Mouse (Mus musculus): ENCODE measurements around the gene Kirrel2. TPM values are rescaled to one million over a fixed set of nuclear protein-coding genes. Genes with fewer than 3 reads are reported as not detected.

The Kirrel2 gene
- polyA plus RNA-seq, 1 experiment from 2014 or later = 0.65 TPM

DNA sequence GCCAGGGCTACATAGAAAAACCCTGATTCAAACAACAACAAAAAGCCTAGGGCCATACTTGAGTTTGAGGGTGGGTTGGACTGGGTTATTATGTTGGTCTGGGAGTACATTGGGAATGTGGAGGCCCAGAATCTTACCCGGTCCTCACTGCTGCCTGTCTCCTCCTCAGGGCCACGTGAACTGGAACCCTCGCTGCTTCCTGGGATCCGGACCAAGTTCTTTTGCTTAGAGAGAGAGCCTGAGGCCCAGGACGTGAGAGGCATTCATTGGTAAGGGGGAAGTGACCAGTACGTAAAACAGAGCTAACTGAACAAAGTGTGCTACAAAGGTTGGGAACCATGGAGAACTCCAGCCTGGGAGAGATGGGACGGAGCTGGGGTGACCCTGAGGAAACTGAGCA lies 7.2 kb downstream of the Kirrel2 start:
- H3K9me3 ChIP-seq = 0 out of 2 replicates have a peak, but pooled peaks cover 8% of the 10 kb centered on the region
- no peak overlapping the region for H3K27ac ChIP-seq
- WGBS = 65% methylated on average over 7 of the region's 7 CpGs
- no peak for ATAC-seq (ENCODE audit: insufficient number of reproducible peaks, insufficient read depth, low FRiP score, low TSS enrichment, low read depth)
- H3K9ac ChIP-seq (replicated peaks) = no peak overlapping the region
- no peaks in the 10 kb centered on the region for H3K4me1 ChIP-seq (replicated peaks)
- no peak overlapping the region for H3K4me3 ChIP-seq (replicated peaks)
- no peak overlapping the region for H3K4me2 ChIP-seq
- no peaks in the 10 kb centered on the region for H3K36me3 ChIP-seq
- H3K27me3 ChIP-seq = peaks cover 85% of the 10 kb centered on the region

DNA sequence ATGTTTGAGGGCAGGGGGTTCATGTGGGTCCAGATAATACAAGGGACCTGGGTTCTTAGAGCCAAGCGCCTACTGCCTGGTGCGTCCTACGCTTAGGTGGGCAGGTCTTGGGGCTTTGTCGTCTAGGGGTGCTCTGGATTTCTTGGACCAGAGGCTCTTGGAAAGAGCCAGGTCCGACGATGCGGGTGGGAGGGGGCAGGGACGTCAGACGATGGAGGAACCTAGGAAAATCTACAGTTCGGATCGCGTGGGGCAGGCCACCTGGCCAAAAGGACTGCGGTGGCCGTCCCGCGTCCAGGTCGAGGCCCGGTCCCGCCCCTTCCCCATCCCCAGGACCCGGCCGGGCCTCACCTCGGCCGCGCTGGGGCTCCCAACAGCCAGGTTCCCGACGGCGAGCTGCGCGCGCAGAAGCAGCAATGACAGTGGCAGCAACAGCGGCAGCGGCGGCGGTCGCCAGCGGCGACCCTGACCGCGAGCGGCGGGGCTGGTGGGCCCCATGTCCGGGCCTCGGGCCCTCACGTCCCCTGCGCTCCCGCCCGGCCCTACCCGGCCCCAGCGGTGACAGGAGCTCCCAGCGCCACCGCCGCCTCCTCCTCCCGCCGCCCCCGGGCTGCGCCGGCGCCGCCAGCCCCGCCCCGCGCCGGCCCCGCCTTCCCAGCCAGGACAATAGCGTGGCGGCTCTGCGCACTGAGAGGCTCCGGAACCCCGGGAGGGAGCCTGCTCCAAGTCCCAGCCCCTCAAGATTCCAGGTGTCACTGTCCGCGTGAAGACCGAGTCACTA lies 12.3 kb downstream of the Kirrel2 start, which contains the start of gene Aplp1:
Gene Aplp1 (minus strand): TSS at position 565 of the 781 bp plus-strand sequence.
- WGBS = under 1% methylated on average over 50 of the region's 72 CpGs
- Histone ChIP-seq H3K36me3 (peaks cover 11% of the 10 kb centered on the region), H3K27me3 (peaks cover 79% of the 10 kb centered on the region), H3K27ac (0 out of 2 replicates have a peak within 1 kb of the TSS, but pooled peaks have one; percentile 4), H3K9me3 (0 out of 2 replicates have a peak, but pooled peaks cover 8% of the 10 kb centered on the region), H3K4me2 (peak within 1 kb of the TSS; percentile 80), H3K9ac (replicated peaks) (peak within 1 kb of the TSS; percentile 71), H3K4me3 (replicated peaks) (peak within 1 kb of the TSS; percentile 73), H3K4me1 (replicated peaks) (peaks cover 10% of the 10 kb centered on the region)
- peak; percentile 76; the same call in 1 of the 2 replicates for ATAC-seq (ENCODE audit: insufficient number of reproducible peaks, insufficient read depth, low FRiP score, low TSS enrichment, low read depth)

DNA sequence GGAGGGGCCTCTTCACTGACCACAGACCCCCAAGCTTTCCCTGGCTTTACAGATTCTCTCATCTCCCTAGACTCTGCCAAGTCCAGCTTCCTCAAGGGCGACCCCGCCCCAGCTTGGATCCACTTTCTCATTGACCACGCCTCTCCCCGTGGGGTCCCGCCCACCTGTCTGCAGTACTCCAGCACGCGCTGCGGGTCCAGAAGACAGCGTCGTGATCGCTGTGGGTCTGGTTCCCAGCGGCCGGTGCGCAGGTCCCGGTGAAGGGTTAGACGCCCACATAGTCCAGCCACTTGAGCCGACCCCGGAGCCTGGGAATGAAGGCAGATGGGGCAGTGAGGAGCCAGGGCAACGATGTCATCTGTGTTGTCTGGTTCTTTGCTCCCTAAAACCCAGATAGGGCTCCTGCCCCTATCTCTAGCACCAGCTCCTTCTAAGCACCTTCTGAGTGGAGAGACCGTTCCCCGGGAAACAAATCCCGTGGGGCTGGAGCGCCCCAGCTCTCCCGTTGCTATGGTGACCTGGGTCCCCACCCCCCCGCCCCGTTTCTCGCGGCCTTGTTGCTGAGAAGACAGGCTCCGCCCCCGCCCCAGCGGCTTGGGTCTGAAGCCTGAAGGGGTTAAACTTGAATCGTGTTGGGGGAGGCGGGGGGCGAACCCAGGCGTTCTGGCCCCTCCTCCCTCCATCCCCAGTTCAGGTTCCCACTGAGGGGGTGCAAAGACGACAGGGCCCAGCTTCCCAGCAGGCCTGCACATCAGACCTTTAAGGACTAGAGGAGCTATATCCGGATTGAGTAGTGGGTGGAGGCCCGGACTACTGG lies 13.1 kb downstream of the Kirrel2 start:
- Histone ChIP-seq H3K4me2 (peak overlapping the region; percentile 80), H3K27ac (no peak overlapping the region), H3K27me3 (peaks cover 79% of the 10 kb centered on the region), H3K36me3 (peaks cover 18% of the 10 kb centered on the region), H3K4me1 (replicated peaks) (peaks cover 10% of the 10 kb centered on the region), H3K4me3 (replicated peaks) (peak overlapping the region; percentile 73), H3K9ac (replicated peaks) (peak overlapping the region; percentile 71), H3K9me3 (0 out of 2 replicates have a peak, but pooled peaks cover 8% of the 10 kb centered on the region)
- ATAC-seq (ENCODE audit: insufficient number of reproducible peaks, insufficient read depth, low FRiP score, low TSS enrichment, low read depth) = peak; percentile 10; the same call in 1 of the 2 replicates
- WGBS = under 1% methylated on average over 38 of the region's 38 CpGs

DNA sequence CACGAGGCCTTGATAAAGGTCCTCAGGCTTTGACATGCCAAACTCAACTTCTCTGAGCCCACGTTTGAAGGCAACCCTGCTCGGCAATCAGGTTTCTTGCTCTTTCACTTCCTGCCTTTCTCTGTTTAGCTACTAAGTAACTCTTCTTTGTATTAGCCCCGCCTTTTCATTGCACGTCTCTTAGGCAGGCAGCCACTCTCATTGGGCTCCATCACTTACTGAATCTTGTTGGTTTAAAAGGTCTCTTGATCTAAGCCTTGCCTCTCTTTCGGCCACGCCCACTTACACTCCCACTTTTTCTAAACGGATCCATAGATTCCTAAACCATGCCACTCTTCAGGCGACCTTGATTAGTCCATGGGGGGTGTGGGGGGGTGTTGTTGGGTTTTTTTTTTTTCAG lies 13.8 kb downstream of the Kirrel2 start:
- Histone ChIP-seq H3K9me3 (0 out of 2 replicates have a peak, but pooled peaks cover 8% of the 10 kb centered on the region), H3K27ac (no peak overlapping the region), H3K9ac (replicated peaks) (no peak overlapping the region), H3K4me1 (replicated peaks) (peaks cover 10% of the 10 kb centered on the region), H3K27me3 (peaks cover 75% of the 10 kb centered on the region), H3K36me3 (peaks cover 18% of the 10 kb centered on the region), H3K4me2 (peak overlapping the region; percentile 80), H3K4me3 (replicated peaks) (no peak overlapping the region)
- ATAC-seq (ENCODE audit: insufficient number of reproducible peaks, insufficient read depth, low FRiP score, low TSS enrichment, low read depth) = no peak
- WGBS = 22% methylated on average over 9 of the region's 9 CpGs

- no peak for ATAC-seq (ENCODE audit: insufficient number of reproducible peaks, insufficient read depth, low FRiP score, low TSS enrichment, low read depth)
- H3K9ac ChIP-seq (replicated peaks) = no peak overlapping the region
- peaks cover 10% of the 10 kb centered on the region for H3K4me1 ChIP-seq (replicated peaks)
- H3K27me3 ChIP-seq = peaks cover 77% of the 10 kb centered on the region
- H3K9me3 ChIP-seq = no peaks in the 10 kb centered on the region
- no peak overlapping the region for H3K4me3 ChIP-seq (replicated peaks)
- WGBS = 20% methylated on average over 4 of the region's 5 CpGs
- no peak overlapping the region for H3K27ac ChIP-seq
- H3K4me2 ChIP-seq = no peak overlapping the region
- peaks cover 32% of the 10 kb centered on the region for H3K36me3 ChIP-seq
Observed at GRCm38 (mm10) chr7:30440697-30441096, 16.8 kb downstream of the Kirrel2 start.

DNA sequence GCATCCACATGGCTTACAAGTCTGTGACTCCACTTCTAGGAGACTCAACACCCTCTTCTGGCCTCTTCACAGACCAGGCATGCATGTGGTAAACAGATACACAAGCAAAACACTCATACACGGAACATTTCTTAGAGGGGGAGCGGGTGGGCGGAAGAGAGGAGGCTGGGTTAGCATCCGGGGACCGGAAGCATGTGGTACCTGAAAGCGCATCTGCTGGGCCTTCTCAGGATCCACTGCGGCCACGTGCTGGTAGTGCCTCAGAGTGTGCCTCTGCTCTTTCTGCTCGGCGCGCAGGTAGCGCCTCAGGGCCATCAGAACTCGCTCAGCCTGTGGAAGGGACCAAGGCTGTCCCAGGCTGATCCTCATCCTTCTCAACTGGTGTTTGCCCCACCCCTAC lies 17.8 kb downstream of the Kirrel2 start:
- WGBS = 64% methylated on average over 13 of the region's 13 CpGs
- H3K27me3 ChIP-seq = peaks cover 74% of the 10 kb centered on the region
- no peak for ATAC-seq (ENCODE audit: insufficient number of reproducible peaks, insufficient read depth, low FRiP score, low TSS enrichment, low read depth)

DNA sequence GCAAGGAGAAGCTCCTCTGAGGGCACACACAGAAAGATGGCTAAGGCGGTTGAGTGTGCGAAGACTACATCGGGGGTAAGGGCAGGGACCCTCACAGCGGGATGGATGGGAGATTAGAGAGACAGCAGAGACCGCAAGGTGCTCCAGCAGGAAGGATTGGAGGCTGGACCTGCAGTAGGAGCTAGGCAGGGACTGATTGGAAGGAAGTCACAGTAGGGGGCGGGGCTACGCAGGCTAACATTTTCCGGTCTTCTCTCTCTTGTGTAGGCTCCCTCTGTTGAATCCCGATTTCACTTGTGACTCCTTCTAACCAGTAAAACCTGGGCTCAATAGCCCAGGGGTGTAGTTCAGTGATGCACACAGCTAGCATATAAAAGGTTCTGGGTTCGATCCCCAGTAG lies 20.6 kb downstream of the Kirrel2 start:
- no peak for ATAC-seq (ENCODE audit: insufficient number of reproducible peaks, insufficient read depth, low FRiP score, low TSS enrichment, low read depth)
- Histone ChIP-seq H3K9me3 (no peaks in the 10 kb centered on the region), H3K36me3 (peaks cover 31% of the 10 kb centered on the region; the same call in 1 of the 2 replicates), H3K4me2 (no peak overlapping the region), H3K4me1 (replicated peaks) (no peaks in the 10 kb centered on the region), H3K27me3 (peaks cover 47% of the 10 kb centered on the region), H3K4me3 (replicated peaks) (no peak overlapping the region), H3K9ac (replicated peaks) (no peak overlapping the region), H3K27ac (no peak overlapping the region)
- WGBS = 13% methylated on average over 10 of the region's 10 CpGs

More for the DNA sequence above, 17.8 kb downstream of the Kirrel2 start:
- Histone ChIP-seq H3K4me1 (replicated peaks) (peaks cover 8% of the 10 kb centered on the region), H3K27ac (no peak overlapping the region), H3K9me3 (no peaks in the 10 kb centered on the region), H3K4me3 (replicated peaks) (no peak overlapping the region), H3K36me3 (peaks cover 41% of the 10 kb centered on the region), H3K9ac (replicated peaks) (no peak overlapping the region), H3K4me2 (no peak overlapping the region)

DNA sequence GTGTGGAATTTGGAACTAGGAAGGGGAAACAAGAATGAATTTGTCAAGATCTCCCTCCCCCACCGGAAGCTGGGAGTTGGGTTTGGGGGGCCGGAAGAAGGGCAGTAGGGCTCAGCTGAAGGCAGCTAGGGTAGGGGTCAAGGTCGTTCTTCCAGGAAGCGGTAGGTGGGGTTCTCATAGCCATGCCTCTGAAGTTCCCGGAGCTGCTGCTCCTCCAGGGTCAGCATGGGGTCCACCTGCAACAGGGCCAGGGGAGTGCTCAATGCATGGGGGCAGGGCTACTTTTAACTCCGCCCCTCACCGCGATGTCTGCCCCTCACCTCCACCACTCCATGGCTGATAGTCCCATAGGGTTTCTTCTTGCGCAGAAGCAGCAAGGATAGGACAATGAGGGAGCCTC lies 22.3 kb downstream of the Kirrel2 start:
- no peak for ATAC-seq (ENCODE audit: insufficient number of reproducible peaks, insufficient read depth, low FRiP score, low TSS enrichment, low read depth)
- Histone ChIP-seq H3K4me3 (replicated peaks) (no peak overlapping the region), H3K36me3 (peaks cover 31% of the 10 kb centered on the region; the same call in 1 of the 2 replicates), H3K27ac (no peak overlapping the region), H3K4me2 (no peak overlapping the region), H3K27me3 (peaks cover 38% of the 10 kb centered on the region), H3K9me3 (no peaks in the 10 kb centered on the region), H3K4me1 (replicated peaks) (no peaks in the 10 kb centered on the region; the same call in 1 of the 2 replicates), H3K9ac (replicated peaks) (no peak overlapping the region)
- 34% methylated on average over 9 of the region's 9 CpGs for WGBS

GRCm38 (mm10) chr7:30434701-30435100 lies 22.8 kb downstream of the Kirrel2 start:
- 72% methylated on average over 10 of the region's 10 CpGs for WGBS
- Histone ChIP-seq H3K4me3 (replicated peaks) (no peak overlapping the region), H3K4me1 (replicated peaks) (no peaks in the 10 kb centered on the region; the same call in 1 of the 2 replicates), H3K9ac (replicated peaks) (no peak overlapping the region), H3K36me3 (peaks cover 27% of the 10 kb centered on the region; the same call in 1 of the 2 replicates), H3K27ac (no peak overlapping the region), H3K4me2 (no peak overlapping the region), H3K27me3 (peaks cover 34% of the 10 kb centered on the region), H3K9me3 (no peaks in the 10 kb centered on the region)
- ATAC-seq (ENCODE audit: insufficient number of reproducible peaks, insufficient read depth, low FRiP score, low TSS enrichment, low read depth) = no peak

GRCm38 (mm10) chr7:30434238-30434637 lies 23.3 kb downstream of the Kirrel2 start:
- H3K4me3 ChIP-seq (replicated peaks) = no peak overlapping the region
- ATAC-seq (ENCODE audit: insufficient number of reproducible peaks, insufficient read depth, low FRiP score, low TSS enrichment, low read depth) = no peak
- H3K9me3 ChIP-seq = no peaks in the 10 kb centered on the region
- WGBS = 2% methylated on average over 10 of the region's 10 CpGs
- H3K4me2 ChIP-seq = no peak overlapping the region
- H3K9ac ChIP-seq (replicated peaks) = no peak overlapping the region
- H3K27ac ChIP-seq = no peak overlapping the region
- H3K4me1 ChIP-seq (replicated peaks) = no peaks in the 10 kb centered on the region; the same call in 1 of the 2 replicates
- peaks cover 31% of the 10 kb centered on the region for H3K27me3 ChIP-seq
- H3K36me3 ChIP-seq = peaks cover 25% of the 10 kb centered on the region; the same call in 1 of the 2 replicates

DNA sequence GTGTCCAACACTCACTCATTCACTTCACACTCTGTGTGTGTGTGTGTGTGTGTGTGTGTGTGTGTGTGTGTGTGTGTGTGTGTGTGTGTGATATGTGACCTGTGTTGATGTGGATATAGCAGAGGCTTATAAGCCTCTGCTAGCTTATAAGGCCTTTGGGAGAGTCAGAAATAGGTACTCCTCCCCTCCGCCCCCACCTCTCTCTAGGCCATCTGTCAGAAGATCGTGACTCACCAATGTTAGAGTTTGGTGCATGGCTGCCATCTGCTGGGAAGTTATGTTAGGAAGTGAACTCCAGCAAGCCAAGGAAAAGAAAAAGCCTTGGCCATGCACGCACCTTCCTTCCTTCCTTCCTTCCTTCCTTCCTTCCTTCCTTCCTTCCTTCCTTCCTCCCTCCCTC lies 25.7 kb downstream of the Kirrel2 start:
- no peak overlapping the region for H3K4me3 ChIP-seq (replicated peaks)
- H3K36me3 ChIP-seq = peaks cover 18% of the 10 kb centered on the region; the same call in 1 of the 2 replicates
- H3K9ac ChIP-seq (replicated peaks) = no peak overlapping the region
- no peaks in the 10 kb centered on the region; the same call in 1 of the 2 replicates for H3K4me1 ChIP-seq (replicated peaks)
- H3K27me3 ChIP-seq = peaks cover 18% of the 10 kb centered on the region
- H3K9me3 ChIP-seq = no peaks in the 10 kb centered on the region
- no peak overlapping the region for H3K27ac ChIP-seq
- no peak overlapping the region for H3K4me2 ChIP-seq
- ATAC-seq (ENCODE audit: insufficient number of reproducible peaks, insufficient read depth, low FRiP score, low TSS enrichment, low read depth) = no peak
- WGBS = 16% methylated on average over 3 of the region's 3 CpGs

Measured in limb, embryonic 12.5 days (tissue).